Mouse (Mus musculus): ENCODE data around the gene Plscr2. TPM values are rescaled to one million over a fixed set of nuclear protein-coding genes. Genes with fewer than 3 reads are reported as not detected.

Gene Plscr2
- polyA plus RNA-seq, 1 experiment, result 4.4 TPM

DNA sequence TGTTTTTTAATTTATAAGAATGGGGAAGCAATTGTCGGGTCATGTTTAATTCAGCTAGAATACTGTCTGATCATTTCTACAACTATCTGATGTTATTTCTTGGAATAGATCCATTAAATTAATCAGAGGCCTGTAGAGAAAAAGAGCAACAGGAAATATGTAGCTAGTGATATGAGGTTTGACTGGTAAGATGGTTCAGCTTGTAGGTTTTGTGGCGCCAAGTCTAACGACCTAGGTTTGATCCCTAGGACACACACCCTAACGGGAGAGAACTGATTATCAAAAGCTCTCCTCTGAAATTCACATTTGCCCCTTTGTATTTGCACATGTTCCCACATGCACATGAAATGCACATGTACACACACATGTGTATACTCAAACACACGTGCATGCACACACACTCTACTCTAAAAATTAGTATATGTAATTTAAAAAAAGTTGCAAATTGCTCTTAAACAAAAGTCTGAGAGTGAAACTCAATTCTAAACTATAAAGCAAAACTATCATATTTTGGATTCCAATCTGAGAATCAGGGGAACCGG, 59.9 kb downstream of the Plscr2 start:
- TF ChIP-seq POLR2A (IDR thresholded peaks at IDR 0.05; ENCODE audit: borderline replicate concordance, insufficient read depth, low read length), result no peak
- TF ChIP-seq CTCF (IDR thresholded peaks at IDR 0.05; ENCODE audit: borderline replicate concordance, insufficient read depth, low read depth, low read length), result no peak
- no peaks in the 10 kb centered on the region for H3K4me1 ChIP-seq (ENCODE audit: control insufficient read depth, insufficient read depth, low read length)
- DNase-seq, result no peak
- no peak overlapping the region for H3K4me3 ChIP-seq (replicated peaks; ENCODE audit: insufficient read depth, low read depth, low read length)
- H3K27ac ChIP-seq (ENCODE audit: insufficient read depth, low read length), result no peak overlapping the region
- 91% methylated on average over 6 of the region's 6 CpGs for WGBS
- H3K27me3 ChIP-seq (ENCODE audit: control insufficient read depth, insufficient read depth, low read length), result no peaks in the 10 kb centered on the region

DNA sequence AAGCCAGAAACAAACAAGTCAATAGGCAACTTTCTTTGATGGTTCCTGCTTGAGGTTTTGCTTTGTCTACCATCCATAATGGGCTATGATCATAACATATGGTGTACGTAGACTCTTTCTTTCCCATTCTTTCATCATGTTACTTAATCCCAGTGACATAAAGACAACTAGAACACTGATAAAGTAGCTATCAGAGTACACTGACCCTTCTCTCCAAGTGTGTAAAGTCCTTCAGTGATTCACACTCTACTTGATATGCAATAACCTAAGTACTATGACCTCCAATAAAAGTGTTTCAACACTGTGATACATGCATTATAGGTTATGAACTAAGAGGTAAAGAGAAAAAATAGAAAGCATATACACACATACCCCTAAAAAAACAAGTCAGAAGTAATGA, 61.7 kb downstream of the Plscr2 start:
- Histone ChIP-seq H3K27ac (ENCODE audit: insufficient read depth, low read length) (no peak overlapping the region), H3K4me1 (ENCODE audit: control insufficient read depth, insufficient read depth, low read length) (no peaks in the 10 kb centered on the region), H3K4me3 (replicated peaks; ENCODE audit: insufficient read depth, low read depth, low read length) (no peak overlapping the region), H3K27me3 (ENCODE audit: control insufficient read depth, insufficient read depth, low read length) (no peaks in the 10 kb centered on the region)
- no peak for TF ChIP-seq POLR2A (IDR thresholded peaks at IDR 0.05; ENCODE audit: borderline replicate concordance, insufficient read depth, low read length)
- no peak for TF ChIP-seq CTCF (IDR thresholded peaks at IDR 0.05; ENCODE audit: borderline replicate concordance, insufficient read depth, low read depth, low read length)
- no peak for DNase-seq
- 98% methylated on average over 1 of the region's 1 CpGs for WGBS

DNA sequence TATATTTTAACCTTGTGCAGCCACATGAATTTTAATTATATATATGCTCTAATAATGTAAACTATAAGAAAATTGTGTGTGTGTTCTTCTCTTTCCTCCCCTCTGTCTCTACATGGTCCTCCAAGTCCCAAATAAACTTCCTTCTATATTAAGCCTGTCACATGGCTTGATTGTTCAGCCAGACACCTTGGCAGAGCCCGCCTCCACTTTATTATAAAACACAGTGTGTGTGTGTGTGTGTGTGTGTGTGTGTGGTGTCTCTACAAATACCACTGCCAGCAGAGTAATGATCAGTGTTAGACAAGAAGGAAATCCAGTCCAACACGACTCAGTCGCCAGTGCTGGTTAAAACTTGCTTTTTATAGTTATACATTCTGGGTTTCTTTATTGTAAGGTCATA, 62.3 kb downstream of the Plscr2 start:
- no peaks in the 10 kb centered on the region for H3K27me3 ChIP-seq (ENCODE audit: control insufficient read depth, insufficient read depth, low read length)
- TF ChIP-seq POLR2A (IDR thresholded peaks at IDR 0.05; ENCODE audit: borderline replicate concordance, insufficient read depth, low read length) (no peak), CTCF (IDR thresholded peaks at IDR 0.05; ENCODE audit: borderline replicate concordance, insufficient read depth, low read depth, low read length) (no peak)
- no peak overlapping the region for H3K4me3 ChIP-seq (replicated peaks; ENCODE audit: insufficient read depth, low read depth, low read length)
- no peak overlapping the region for H3K27ac ChIP-seq (ENCODE audit: insufficient read depth, low read length)
- WGBS, result 77% methylated on average over 3 of the region's 3 CpGs
- H3K4me1 ChIP-seq (ENCODE audit: control insufficient read depth, insufficient read depth, low read length), result no peaks in the 10 kb centered on the region
- DNase-seq, result no peak

- no peak overlapping the region for H3K4me3 ChIP-seq (replicated peaks; ENCODE audit: insufficient read depth, low read depth, low read length)
- WGBS, result 81% methylated on average over 1 of the region's 1 CpGs
- H3K4me1 ChIP-seq (ENCODE audit: control insufficient read depth, insufficient read depth, low read length), result no peaks in the 10 kb centered on the region
- no peak for DNase-seq
- no peak for TF ChIP-seq POLR2A (IDR thresholded peaks at IDR 0.05; ENCODE audit: borderline replicate concordance, insufficient read depth, low read length)
- no peak for TF ChIP-seq CTCF (IDR thresholded peaks at IDR 0.05; ENCODE audit: borderline replicate concordance, insufficient read depth, low read depth, low read length)
- no peaks in the 10 kb centered on the region for H3K27me3 ChIP-seq (ENCODE audit: control insufficient read depth, insufficient read depth, low read length)
- no peak overlapping the region for H3K27ac ChIP-seq (ENCODE audit: insufficient read depth, low read length)
Measured at GRCm38 (mm10) chr9:92338954-92339353, 63.6 kb downstream of the Plscr2 start.

Other genes with a start within 250 kb of the Plscr2 start
- gene Plscr5, start 82.7 kb upstream of the Plscr2 start, polyA plus RNA-seq (2012; rRNA removed), result 0.28 and 0.32 TPM in 2 replicates
- 6.0 and 6.8 TPM in 2 replicates for gene Plscr1, start 25.9 kb upstream of the Plscr2 start, polyA plus RNA-seq (2012; rRNA removed)
- not detected in 2 replicates for gene 1700057G04Rik, start 33.8 kb downstream of the Plscr2 start, polyA plus RNA-seq (2012; rRNA removed)
- 6.0 and 6.6 TPM in 2 replicates for gene Plscr4, start 181.8 kb downstream of the Plscr2 start, polyA plus RNA-seq (2012; rRNA removed)